Mouse (Mus musculus): Measurements from ENCODE around the gene Prkd3. TPM values are rescaled to one million over a fixed set of nuclear protein-coding genes. Genes with fewer than 3 reads are reported as not detected.

Prkd3 gene
- polyA plus RNA-seq, 1 experiment from 2014 or later: 25.0 TPM

GRCm38 (mm10) chr17:78937229-78937853 is 83.3 kb downstream of the Prkd3 start:
- no peak for DNase-seq (ENCODE audit: low spot score)

GRCm38 (mm10) chr17:78936466-78937228 is 84.0 kb downstream of the Prkd3 start, which contains the start of the genes Cebpz and Ndufaf7:
Cebpz (minus strand) TSS chr17:78937066.
Ndufaf7 (plus strand) TSS chr17:78937136.
- peak; percentile 97 for DNase-seq (ENCODE audit: low spot score)

- DNase-seq (ENCODE audit: low spot score): no peak
Observed at GRCm38 (mm10) chr17:78935857-78936256, 84.8 kb downstream of the Prkd3 start.

GRCm38 (mm10) chr17:78917696-78918095 is 102.9 kb downstream of the Prkd3 start:
- DNase-seq (ENCODE audit: low spot score): no peak

- DNase-seq (ENCODE audit: low spot score): no peak
Observed at GRCm38 (mm10) chr17:78916899-78917298, 103.7 kb downstream of the Prkd3 start.

- DNase-seq (ENCODE audit: low spot score): peak; percentile 92
Observed at GRCm38 (mm10) chr17:78916369-78916813, 104.2 kb downstream of the Prkd3 start, which contains the start of gene Cebpzos. Cebpzos (plus strand) TSS chr17:78916500.

GRCm38 (mm10) chr17:78915772-78916171 is 104.8 kb downstream of the Prkd3 start:
- no peak for DNase-seq (ENCODE audit: low spot score)

- no peak for DNase-seq (ENCODE audit: low spot score)
Observed at GRCm38 (mm10) chr17:78913921-78914320, 106.7 kb downstream of the Prkd3 start.

- peak; percentile 11 for DNase-seq (ENCODE audit: low spot score)
Observed at GRCm38 (mm10) chr17:78912861-78913281, 107.7 kb downstream of the Prkd3 start.

- no peak for DNase-seq (ENCODE audit: low spot score)
Observed at GRCm38 (mm10) chr17:78909374-78909773, 111.2 kb downstream of the Prkd3 start.

GRCm38 (mm10) chr17:78906892-78907291 is 113.7 kb downstream of the Prkd3 start, which contains the start of gene Sult6b1:
Sult6b1 (minus strand) TSS chr17:78906992.
- DNase-seq (ENCODE audit: low spot score): no peak

GRCm38 (mm10) chr17:78903158-78903557 is 117.5 kb downstream of the Prkd3 start:
- DNase-seq (ENCODE audit: low spot score): no peak

Other genes with a start within 250 kb of the Prkd3 start
- gene Heatr5b, start 185.5 kb downstream of the Prkd3 start, polyA plus RNA-seq (2015; fragmentation: Nextera tagmentation; extraction: Ambion mirVana): 11.4 and 12.3 TPM in 2 replicates
- gene Gpatch11, start 185.2 kb downstream of the Prkd3 start, polyA plus RNA-seq (2015; fragmentation: Nextera tagmentation; extraction: Ambion mirVana): 60.0 and 70.2 TPM in 2 replicates
- 10.4 and 15.4 TPM in 2 replicates for gene Eif2ak2, start 138.2 kb downstream of the Prkd3 start, polyA plus RNA-seq (2015; fragmentation: Nextera tagmentation; extraction: Ambion mirVana)
- gene Sult6b1, start 113.8 kb downstream of the Prkd3 start, polyA plus RNA-seq (2015; fragmentation: Nextera tagmentation; extraction: Ambion mirVana): 0.08 and 0.17 TPM in 2 replicates
- 76.0 and 79.3 TPM in 2 replicates for gene Cebpzos, start 104.3 kb downstream of the Prkd3 start, polyA plus RNA-seq (2015; fragmentation: Nextera tagmentation; extraction: Ambion mirVana)
- gene Cebpz, start 83.8 kb downstream of the Prkd3 start, polyA plus RNA-seq (2015; fragmentation: Nextera tagmentation; extraction: Ambion mirVana): 86.9 and 103 TPM in 2 replicates
- 45.1 and 55.0 TPM in 2 replicates for gene Ndufaf7, start 83.7 kb downstream of the Prkd3 start, polyA plus RNA-seq (2015; fragmentation: Nextera tagmentation; extraction: Ambion mirVana)
- gene Qpct, start 31.1 kb upstream of the Prkd3 start, polyA plus RNA-seq (2015; fragmentation: Nextera tagmentation; extraction: Ambion mirVana): 5.3 and 6.1 TPM in 2 replicates

Data from thymus, postnatal 0 days (tissue).